Mouse (Mus musculus): ENCODE data around the gene Hivep3.

- TF ChIP-seq POLR2A (IDR thresholded peaks at IDR 0.05; ENCODE audit: extremely low read depth, insufficient read depth, low read length), result no peak
- no peak for TF ChIP-seq CTCF (IDR thresholded peaks at IDR 0.05; ENCODE audit: low read depth, low read length)
Observed at GRCm38 (mm10) chr4:119957970-119958369, 224.4 kb downstream of the Hivep3 start.
